Mouse (Mus musculus) E14TG2a.4 (cell line): Measurements from ENCODE around the gene Tprgl.

Source experiments
- CTCF ChIP-seq: conservative IDR thresholded peaks from 2 replicates; pipeline ENCODE4 v1.5.1; 2014; ENCODE audit warnings: low read length
- POU5F1 ChIP-seq: IDR thresholded peaks from 2 replicates; pipeline ENCODE4 v1.6.1; 2014; ENCODE audit warnings: low read length, borderline replicate concordance

DNA sequence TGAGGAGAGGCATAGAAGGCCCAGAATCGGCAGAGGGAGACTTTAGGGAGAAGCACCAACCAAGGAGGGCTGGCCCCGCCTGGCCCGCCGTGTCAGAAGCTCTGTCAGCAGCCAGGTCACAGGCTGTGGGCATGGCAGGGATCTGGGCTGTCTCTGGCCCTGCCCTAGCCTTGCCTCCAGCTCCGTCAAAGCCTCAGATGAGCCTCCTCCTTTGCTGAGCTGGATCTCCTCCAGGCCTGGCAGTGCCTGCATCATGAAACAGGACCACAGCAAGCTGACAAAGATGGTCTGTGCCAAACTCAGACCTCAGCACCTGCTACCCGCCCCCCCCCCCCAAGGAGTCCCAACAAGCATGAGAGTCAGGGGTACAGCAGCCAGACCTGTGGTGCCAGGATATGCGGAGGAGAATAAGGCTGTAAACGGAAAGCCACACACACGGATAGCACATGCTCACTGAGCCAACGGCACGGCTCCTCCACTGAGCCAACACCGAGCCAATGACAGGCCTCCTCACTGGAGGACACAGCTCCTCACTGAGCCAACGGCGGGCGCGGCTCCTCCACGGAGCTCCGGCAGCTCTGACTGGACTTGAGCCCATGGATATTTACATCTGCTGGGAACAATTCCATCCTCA is 51.1 kb downstream of the Tprgl start:
- TF ChIP-seq CTCF (no peak), POU5F1 (no peak)
